8 mouse cellular contexts compared by ENCODE assay signal in the genomic region with DNA sequence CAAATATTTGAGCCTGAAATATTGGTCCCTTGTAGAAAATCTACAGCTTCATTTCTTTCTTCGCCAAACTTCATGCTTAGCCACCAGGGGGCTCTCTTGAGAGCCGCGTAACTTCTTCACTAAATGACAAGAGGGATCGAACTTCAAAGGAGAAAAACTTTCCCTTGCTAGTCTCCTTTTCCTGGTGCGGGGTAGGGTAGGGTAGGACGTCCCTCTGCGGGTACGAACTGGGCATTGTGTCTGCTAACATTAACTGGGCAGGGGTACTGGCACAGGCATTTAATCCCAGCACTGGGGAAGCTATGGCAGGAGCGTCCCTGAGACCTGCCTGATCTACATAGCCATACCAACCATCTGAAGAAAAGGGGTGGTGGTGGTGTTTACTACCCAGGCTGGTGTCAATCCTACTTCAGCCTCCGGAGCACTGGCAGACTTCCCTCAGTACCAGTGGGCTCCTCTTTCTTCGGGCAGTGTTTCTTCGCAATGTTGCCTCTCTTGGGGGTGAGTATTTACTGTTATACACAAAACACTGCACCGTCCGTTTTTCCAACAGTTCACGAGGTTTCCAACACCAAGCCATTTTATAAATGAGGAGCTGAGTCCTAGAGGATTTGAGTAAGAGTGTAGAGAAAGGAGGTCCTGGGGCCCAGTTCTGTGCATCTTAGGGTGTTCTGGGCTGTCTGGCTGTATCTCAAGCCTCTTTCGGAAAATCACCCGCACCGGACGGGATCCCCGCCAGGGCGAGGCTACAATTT. TPM values are rescaled to one million over a fixed set of nuclear protein-coding genes. Genes with fewer than 3 reads are reported as not detected.
DNase-seq lines count a peak whose midpoint lies in the region; ATAC-seq and TF ChIP-seq lines count a peak whose summit lies in the region.

No protein-coding gene starts in this region.

- peaks cover 13% of the 10 kb centered on the region for H3K4me1 ChIP-seq in embryonic fibroblast, embryonic 13.5 days (ENCODE audit: control insufficient read depth, insufficient read depth, low read length)
- peaks cover 49% of the 10 kb centered on the region for H3K4me1 ChIP-seq in hindbrain, embryonic 13.5 days (replicated peaks)
- H3K4me1 ChIP-seq in limb, embryonic 12.5 days (replicated peaks), result peaks cover 48% of the 10 kb centered on the region
- H3K4me1 ChIP-seq in midbrain, embryonic 11.5 days (ENCODE audit: control insufficient read depth, insufficient read depth, low read length), result peaks cover 35% of the 10 kb centered on the region

- TF ChIP-seq POLR2A in embryonic fibroblast, embryonic 13.5 days (IDR thresholded peaks at IDR 0.05; ENCODE audit: low read depth, low read length), result no peak

- peak overlapping the region; percentile 84; the same call in 1 of the 2 replicates for H3K9ac ChIP-seq in hindbrain, embryonic 13.5 days
- peak overlapping the region; percentile 65; the same call in 1 of the 2 replicates for H3K9ac ChIP-seq in limb, embryonic 12.5 days (replicated peaks)
- H3K9ac ChIP-seq in midbrain, embryonic 11.5 days (ENCODE audit: low read length), result peak overlapping the region; percentile 93

- H3K4me3 ChIP-seq in embryonic fibroblast, embryonic 13.5 days (ENCODE audit: insufficient read depth, low read length), result peak overlapping the region; percentile 77
- H3K4me3 ChIP-seq in hindbrain, embryonic 13.5 days, result peak overlapping the region; percentile 60
- H3K4me3 ChIP-seq in limb, embryonic 12.5 days (replicated peaks), result peak overlapping the region; percentile 53
- peak overlapping the region; percentile 96 for H3K4me3 ChIP-seq in midbrain, embryonic 11.5 days (ENCODE audit: low read depth, low read length)

- 0 out of 2 replicates have a peak overlapping the region, but pooled peaks have one; percentile 3 for H3K27ac ChIP-seq in embryonic fibroblast, embryonic 13.5 days (ENCODE audit: insufficient read depth, low read length)
- peak overlapping the region; percentile 83 for H3K27ac ChIP-seq in hindbrain, embryonic 13.5 days
- 0 out of 2 replicates have a peak overlapping the region, but pooled peaks have one; percentile 7 for H3K27ac ChIP-seq in limb, embryonic 12.5 days
- peak overlapping the region; percentile 98 for H3K27ac ChIP-seq in midbrain, embryonic 11.5 days (ENCODE audit: low read depth, low read length)

- H3K9me3 ChIP-seq in hindbrain, embryonic 13.5 days, result no peaks in the 10 kb centered on the region
- no peaks in the 10 kb centered on the region for H3K9me3 ChIP-seq in limb, embryonic 12.5 days
- H3K9me3 ChIP-seq in midbrain, embryonic 11.5 days (ENCODE audit: control insufficient read depth, low read length), result no peaks in the 10 kb centered on the region

- intact Hi-C loops in left cerebral cortex, postnatal 25 days (cut with DNase I), result loop anchor here (1.0 kb wide), 2 partner anchors 17 to 101 kb away; no protein-coding TSS in a partner anchor

- under 1% methylated on average over 21 of the region's 21 CpGs for WGBS in hindbrain, embryonic 13.5 days
- WGBS in limb, embryonic 12.5 days, result 1% methylated on average over 21 of the region's 21 CpGs
- under 1% methylated on average over 21 of the region's 21 CpGs for WGBS in midbrain, embryonic 11.5 days

- peaks cover 13% of the 10 kb centered on the region; the same call in 1 of the 2 replicates for H3K27me3 ChIP-seq in hindbrain, embryonic 13.5 days
- peaks cover 50% of the 10 kb centered on the region for H3K27me3 ChIP-seq in limb, embryonic 12.5 days
- H3K27me3 ChIP-seq in midbrain, embryonic 11.5 days (ENCODE audit: control insufficient read depth, insufficient read depth, low read length), result no peaks in the 10 kb centered on the region

- H3K36me3 ChIP-seq in hindbrain, embryonic 13.5 days, result 0 out of 2 replicates have a peak, but pooled peaks cover under 1% of the 10 kb centered on the region
- H3K36me3 ChIP-seq in limb, embryonic 12.5 days, result no peaks in the 10 kb centered on the region; the same call in 1 of the 2 replicates
- peaks cover 2% of the 10 kb centered on the region for H3K36me3 ChIP-seq in midbrain, embryonic 11.5 days (ENCODE audit: control insufficient read depth, insufficient read depth, low read length)

- no peak for ATAC-seq in hindbrain, embryonic 13.5 days (ENCODE audit: low FRiP score)
- no peak for ATAC-seq in limb, embryonic 12.5 days (ENCODE audit: insufficient number of reproducible peaks, insufficient read depth, low FRiP score, low TSS enrichment, low read depth)
- ATAC-seq in midbrain, embryonic 11.5 days (ENCODE audit: low FRiP score), result no peak

- no peak for TF ChIP-seq CTCF in embryonic fibroblast, embryonic 13.5 days (IDR thresholded peaks at IDR 0.05; ENCODE audit: borderline replicate concordance, insufficient read depth, low read length)

- DNase-seq in left cerebral cortex, postnatal 25 days (ENCODE audit: low spot score in 2 of 2), result peak; percentile 51 to 57
- DNase-seq in left cerebral cortex, adult 11 months (ENCODE audit: low spot score), result no peak
- DNase-seq in adipocyte (ENCODE audit: low spot score), result peak; percentile 76
- DNase-seq in midbrain, embryonic 11.5 days (ENCODE audit: low spot score, missing footprints), result peak; percentile 98
- DNase-seq in thymus, postnatal 0 days (ENCODE audit: low spot score), result peak; percentile 81

- peak overlapping the region; percentile 95 for H3K4me2 ChIP-seq in hindbrain, embryonic 13.5 days
- H3K4me2 ChIP-seq in limb, embryonic 12.5 days, result peak overlapping the region; percentile 94
- peak overlapping the region; percentile 96 for H3K4me2 ChIP-seq in midbrain, embryonic 11.5 days

RNA-seq across cellular contexts. Expression of a gene that starts 0.5 kb away (rescaled TPM):
- total RNA-seq in left cerebral cortex, postnatal 25 days (2021), result 1 to 10 TPM; 5.2 to 6.2 TPM
- 25.7 and 71.2 TPM in 2 replicates for polyA plus RNA-seq in embryonic fibroblast, embryonic 13.5 days (2011; ENCODE audit: insufficient read length, low read depth, missing spikeins)
- 49.5 and 55.3 TPM in 2 replicates for polyA plus RNA-seq in hindbrain, embryonic 13.5 days (2015; fragmentation: Nextera tagmentation; extraction: Ambion mirVana)
- polyA plus RNA-seq in limb, embryonic 12.5 days (2016; fragmentation: Nextera tagmentation; extraction: Ambion mirVana), result 29.4 and 32.5 TPM in 2 replicates
- polyA plus RNA-seq in midbrain, embryonic 11.5 days (2014; fragmentation: Nextera tagmentation; extraction: Ambion mirVana), result 70.3 and 85.4 TPM in 2 replicates
- polyA plus RNA-seq in thymus, postnatal 0 days (2015; fragmentation: Nextera tagmentation; extraction: Ambion mirVana), result 3.2 and 4.5 TPM in 2 replicates

RNA-seq across cellular contexts. Expression of a gene that starts 21.9 kb away (rescaled TPM):
- 1 to 10 TPM; 3.9 to 5.7 TPM for total RNA-seq in left cerebral cortex, postnatal 25 days (2021)
- polyA plus RNA-seq in embryonic fibroblast, embryonic 13.5 days (2011; ENCODE audit: insufficient read length, low read depth, missing spikeins), result 80.0 and 99.8 TPM in 2 replicates
- 145 and 148 TPM in 2 replicates for polyA plus RNA-seq in hindbrain, embryonic 13.5 days (2015; fragmentation: Nextera tagmentation; extraction: Ambion mirVana)
- 614 and 667 TPM in 2 replicates for polyA plus RNA-seq in limb, embryonic 12.5 days (2016; fragmentation: Nextera tagmentation; extraction: Ambion mirVana)
- polyA plus RNA-seq in midbrain, embryonic 11.5 days (2014; fragmentation: Nextera tagmentation; extraction: Ambion mirVana), result 539 and 540 TPM in 2 replicates
- polyA plus RNA-seq in thymus, postnatal 0 days (2015; fragmentation: Nextera tagmentation; extraction: Ambion mirVana), result 35.5 and 38.1 TPM in 2 replicates

RNA-seq across cellular contexts. Expression of a gene that starts 29.7 kb away (rescaled TPM):
- 100 to 1,000 TPM; 257 to 284 TPM for total RNA-seq in left cerebral cortex, postnatal 25 days (2021)
- 0.61 TPM in 1 of 2 replicates, not detected in the other for polyA plus RNA-seq in embryonic fibroblast, embryonic 13.5 days (2011; ENCODE audit: insufficient read length, low read depth, missing spikeins)
- 35.8 and 39.8 TPM in 2 replicates for polyA plus RNA-seq in hindbrain, embryonic 13.5 days (2015; fragmentation: Nextera tagmentation; extraction: Ambion mirVana)
- polyA plus RNA-seq in limb, embryonic 12.5 days (2016; fragmentation: Nextera tagmentation; extraction: Ambion mirVana), result 0.13 and 0.65 TPM in 2 replicates
- polyA plus RNA-seq in midbrain, embryonic 11.5 days (2014; fragmentation: Nextera tagmentation; extraction: Ambion mirVana), result 0.37 and 0.44 TPM in 2 replicates
- 0.23 and 0.27 TPM in 2 replicates for polyA plus RNA-seq in thymus, postnatal 0 days (2015; fragmentation: Nextera tagmentation; extraction: Ambion mirVana)

RNA-seq across cellular contexts. Expression of a gene that starts 39.8 kb away (rescaled TPM):
- total RNA-seq in left cerebral cortex, postnatal 25 days (2021), result 10 to 100 TPM; 19.5 to 21.8 TPM
- 11.4 and 12.0 TPM in 2 replicates for polyA plus RNA-seq in embryonic fibroblast, embryonic 13.5 days (2011; ENCODE audit: insufficient read length, low read depth, missing spikeins)
- polyA plus RNA-seq in hindbrain, embryonic 13.5 days (2015; fragmentation: Nextera tagmentation; extraction: Ambion mirVana), result 19.3 and 20.7 TPM in 2 replicates
- polyA plus RNA-seq in limb, embryonic 12.5 days (2016; fragmentation: Nextera tagmentation; extraction: Ambion mirVana), result 22.4 and 26.5 TPM in 2 replicates
- 14.6 and 17.0 TPM in 2 replicates for polyA plus RNA-seq in midbrain, embryonic 11.5 days (2014; fragmentation: Nextera tagmentation; extraction: Ambion mirVana)
- 15.7 and 16.6 TPM in 2 replicates for polyA plus RNA-seq in thymus, postnatal 0 days (2015; fragmentation: Nextera tagmentation; extraction: Ambion mirVana)

RNA-seq across cellular contexts. Expression of a gene that starts 40.2 kb away (rescaled TPM):
- 10 to 100 TPM; 12.8 to 16.0 TPM for total RNA-seq in left cerebral cortex, postnatal 25 days (2021)
- 41.6 and 54.7 TPM in 2 replicates for polyA plus RNA-seq in embryonic fibroblast, embryonic 13.5 days (2011; ENCODE audit: insufficient read length, low read depth, missing spikeins)
- polyA plus RNA-seq in hindbrain, embryonic 13.5 days (2015; fragmentation: Nextera tagmentation; extraction: Ambion mirVana), result 40.1 and 40.7 TPM in 2 replicates
- 83.2 and 86.4 TPM in 2 replicates for polyA plus RNA-seq in limb, embryonic 12.5 days (2016; fragmentation: Nextera tagmentation; extraction: Ambion mirVana)
- 53.9 and 54.8 TPM in 2 replicates for polyA plus RNA-seq in midbrain, embryonic 11.5 days (2014; fragmentation: Nextera tagmentation; extraction: Ambion mirVana)
- 58.9 and 61.4 TPM in 2 replicates for polyA plus RNA-seq in thymus, postnatal 0 days (2015; fragmentation: Nextera tagmentation; extraction: Ambion mirVana)

Comparison
In these comparisons a context has a peak if more than half of its experiments do, and no peak if none do; other contexts are left out.
1. H3K27ac ChIP-seq: peak in every context shown above with its lines; median percentile 98 in midbrain, embryonic 11.5 days; 83 in hindbrain, embryonic 13.5 days; 7 in limb, embryonic 12.5 days; 3 in embryonic fibroblast, embryonic 13.5 days.
2. RNA of a gene that starts 29.7 kb away (polyA plus RNA-seq): 35.8 to 39.8 TPM in hindbrain, embryonic 13.5 days; 0.61 TPM in embryonic fibroblast, embryonic 13.5 days, 0.37 to 0.44 TPM in midbrain, embryonic 11.5 days, 0.23 to 0.27 TPM in thymus, postnatal 0 days and 0.13 to 0.65 TPM in limb, embryonic 12.5 days; every median in the first group is over 10 times any median in the second.
3. Peak in every context shown above with its lines, with median percentiles within 50 percentile points of each other: H3K4me3 ChIP-seq, H3K4me2 ChIP-seq and H3K9ac ChIP-seq.